8 mouse cellular contexts compared by ENCODE assay signal in genomic region chr13:80883190-80883589, GRCm38 (mm10). TPM values are rescaled to one million over a fixed set of nuclear protein-coding genes. Genes with fewer than 3 reads are reported as not detected.
DNase-seq lines count a peak whose midpoint lies in the region; ATAC-seq and TF ChIP-seq lines count a peak whose summit lies in the region.

TSS of gene Arrdc3 (plus strand) at chr13:80883384.

- peak; percentile 99 for TF ChIP-seq POLR2A in CH12.LX (IDR thresholded peaks at IDR 0.05; ENCODE audit: low read depth, low read length)
- peak; percentile 95 for TF ChIP-seq POLR2A in testis, adult 2 months (IDR thresholded peaks at IDR 0.05; ENCODE audit: control insufficient read depth, low read depth, low read length)

- peak within 1 kb of the TSS; percentile 90 for H3K4me2 ChIP-seq in CH12.LX (ENCODE audit: insufficient read depth, low read depth, poor library complexity, severe bottlenecking)
- peak within 1 kb of the TSS; percentile 61 for H3K4me2 ChIP-seq in forebrain, embryonic 12.5 days
- H3K4me2 ChIP-seq in heart, postnatal 0 days (ENCODE audit: low read depth, low read length): peak within 1 kb of the TSS; percentile 82
- peak within 1 kb of the TSS; percentile 75 for H3K4me2 ChIP-seq in liver, embryonic 16.5 days (ENCODE audit: low read depth, low read length)
- H3K4me2 ChIP-seq in neural tube, embryonic 13.5 days: peak within 1 kb of the TSS; percentile 62

- ATAC-seq in forebrain, embryonic 12.5 days (ENCODE audit: low FRiP score): peak; percentile 59
- peak; percentile 59 for ATAC-seq in heart, postnatal 0 days (ENCODE audit: insufficient read depth, low read depth)
- peak; percentile 57 for ATAC-seq in liver, embryonic 16.5 days (ENCODE audit: low read depth)
- ATAC-seq in neural tube, embryonic 13.5 days (ENCODE audit: low read depth): peak; percentile 44

- peaks cover 2% of the 10 kb centered on the region; the same call in 1 of the 2 replicates for H3K79me2 ChIP-seq in CH12.LX (replicated peaks; ENCODE audit: control insufficient read depth, extremely low read depth, insufficient read depth, poor library complexity, severe bottlenecking)

- peak within 1 kb of the TSS; percentile 68 for H3K27ac ChIP-seq in CH12.LX (ENCODE audit: insufficient read depth, low read depth)
- peak within 1 kb of the TSS; percentile 100 for H3K27ac ChIP-seq in forebrain, embryonic 12.5 days
- H3K27ac ChIP-seq in heart, postnatal 0 days (ENCODE audit: low read depth): peak within 1 kb of the TSS; percentile 100
- H3K27ac ChIP-seq in liver, embryonic 16.5 days (ENCODE audit: low read length): peak within 1 kb of the TSS; percentile 100
- H3K27ac ChIP-seq in neural tube, embryonic 13.5 days (replicated peaks): peak within 1 kb of the TSS; percentile 100
- peak within 1 kb of the TSS; percentile 75 for H3K27ac ChIP-seq in testis, adult 2 months (ENCODE audit: control insufficient read depth, insufficient read depth, low read depth, low read length)

- peak within 1 kb of the TSS; percentile 72 to 80 (median 79) for H3K4me3 ChIP-seq in CH12.LX (replicated peaks in 1 of 3; ENCODE audit: low read depth in 2 of 3, low read length in 2 of 3, poor library complexity in 1 of 3)
- H3K4me3 ChIP-seq in forebrain, embryonic 12.5 days (replicated peaks): peak within 1 kb of the TSS; percentile 87
- peak within 1 kb of the TSS; percentile 84 for H3K4me3 ChIP-seq in heart, postnatal 0 days (ENCODE audit: low read depth, low read length)
- H3K4me3 ChIP-seq in liver, embryonic 16.5 days (ENCODE audit: low read depth, low read length): peak within 1 kb of the TSS; percentile 95
- peak within 1 kb of the TSS; percentile 77 for H3K4me3 ChIP-seq in neural tube, embryonic 13.5 days
- peak within 1 kb of the TSS; percentile 83 for H3K4me3 ChIP-seq in testis, adult 2 months (ENCODE audit: control insufficient read depth, low read depth, low read length)

- H3K27me3 ChIP-seq in CH12.LX (replicated peaks): no peaks in the 10 kb centered on the region
- no peaks in the 10 kb centered on the region for H3K27me3 ChIP-seq in forebrain, embryonic 12.5 days
- H3K27me3 ChIP-seq in heart, postnatal 0 days (ENCODE audit: control insufficient read depth, insufficient read depth, low read length): no peaks in the 10 kb centered on the region
- H3K27me3 ChIP-seq in liver, embryonic 16.5 days (ENCODE audit: control insufficient read depth, insufficient read depth, low read depth, low read length): no peaks in the 10 kb centered on the region
- H3K27me3 ChIP-seq in neural tube, embryonic 13.5 days: no peaks in the 10 kb centered on the region
- no peaks in the 10 kb centered on the region for H3K27me3 ChIP-seq in testis, adult 2 months (ENCODE audit: control insufficient read depth, insufficient read depth, low read length)

- H3K9me3 ChIP-seq in CH12.LX (replicated peaks; ENCODE audit: low read length): no peaks in the 10 kb centered on the region
- H3K9me3 ChIP-seq in forebrain, embryonic 12.5 days: no peaks in the 10 kb centered on the region
- H3K9me3 ChIP-seq in heart, postnatal 0 days (replicated peaks; ENCODE audit: control insufficient read depth, low read length): no peaks in the 10 kb centered on the region
- no peaks in the 10 kb centered on the region for H3K9me3 ChIP-seq in liver, embryonic 16.5 days (replicated peaks; ENCODE audit: control insufficient read depth, low read length)
- no peaks in the 10 kb centered on the region for H3K9me3 ChIP-seq in neural tube, embryonic 13.5 days

- peak within 1 kb of the TSS; percentile 90 for H3K9ac ChIP-seq in CH12.LX (ENCODE audit: insufficient read depth, low read depth)
- peak within 1 kb of the TSS; percentile 99 for H3K9ac ChIP-seq in forebrain, embryonic 12.5 days
- H3K9ac ChIP-seq in heart, postnatal 0 days (replicated peaks; ENCODE audit: low read depth, low read length): peak within 1 kb of the TSS; percentile 99
- peak within 1 kb of the TSS; percentile 100 for H3K9ac ChIP-seq in liver, embryonic 16.5 days (ENCODE audit: low read depth, low read length)
- H3K9ac ChIP-seq in neural tube, embryonic 13.5 days: peak within 1 kb of the TSS; percentile 100

- peaks cover 0 to 10% of the 10 kb centered on the region in 2 experiments; a peak in 1 of 4 replicates for H3K4me1 ChIP-seq in CH12.LX (ENCODE audit: control insufficient read depth in 1 of 2, insufficient read depth in 2 of 2)
- H3K4me1 ChIP-seq in forebrain, embryonic 12.5 days: peaks cover 8% of the 10 kb centered on the region
- H3K4me1 ChIP-seq in heart, postnatal 0 days (ENCODE audit: control insufficient read depth, insufficient read depth): 0 out of 2 replicates have a peak, but pooled peaks cover 12% of the 10 kb centered on the region
- H3K4me1 ChIP-seq in liver, embryonic 16.5 days (ENCODE audit: control insufficient read depth, low read depth, low read length): peaks cover 5% of the 10 kb centered on the region
- peaks cover 9% of the 10 kb centered on the region for H3K4me1 ChIP-seq in neural tube, embryonic 13.5 days (replicated peaks)
- H3K4me1 ChIP-seq in testis, adult 2 months (ENCODE audit: control insufficient read depth, insufficient read depth, low read length): peaks cover 6% of the 10 kb centered on the region

- TF ChIP-seq CTCF in CH12.LX (conservative IDR thresholded peaks at IDR 0.05 in 1 of 2, IDR thresholded peaks at IDR 0.05 in 1 of 2; ENCODE audit: low read depth in 2 of 2, low read length in 2 of 2): no peak
- TF ChIP-seq CTCF in heart, postnatal 0 days (IDR thresholded peaks at IDR 0.05; ENCODE audit: low read depth): no peak
- TF ChIP-seq CTCF in testis, adult 2 months (IDR thresholded peaks at IDR 0.05; ENCODE audit: control insufficient read depth, insufficient read depth, insufficient replicate concordance, low read depth, low read length): no peak

- DNase-seq in CH12.LX (ENCODE audit: extremely low read depth): peak; percentile 92
- DNase-seq in c-Kit-positive CD71-positive TER-119-negative erythroid progenitor cells, embryonic 14.5 days (ENCODE audit: low read depth): peak; percentile 90
- peak; percentile 95 for DNase-seq in heart, postnatal 0 days (ENCODE audit: low spot score)
- peak; percentile 97 to 99 for DNase-seq in kidney, postnatal 4 days

- in situ Hi-C loops in CH12.LX (cut with MboI; ENCODE audit: low pct_ligation_motif_present, low pct_unique_long_range_greater_than_20kb, low sequenced_read_pairs): loop anchor here (25.0 kb wide), 1 partner anchor 279 kb away; no protein-coding TSS in a partner anchor

- peaks cover 0 to 5% of the 10 kb centered on the region in 2 experiments for H3K36me3 ChIP-seq in CH12.LX (replicated peaks in 1 of 2; ENCODE audit: control insufficient read depth in 1 of 2, insufficient read depth in 1 of 2, low read length in 1 of 2)
- peaks cover 7% of the 10 kb centered on the region for H3K36me3 ChIP-seq in forebrain, embryonic 12.5 days (replicated peaks)
- peaks cover 6% of the 10 kb centered on the region for H3K36me3 ChIP-seq in heart, postnatal 0 days (replicated peaks; ENCODE audit: control insufficient read depth, insufficient read depth, low read length)
- H3K36me3 ChIP-seq in liver, embryonic 16.5 days (ENCODE audit: control insufficient read depth, insufficient read depth): peaks cover 7% of the 10 kb centered on the region
- peaks cover 6% of the 10 kb centered on the region for H3K36me3 ChIP-seq in neural tube, embryonic 13.5 days
- H3K36me3 ChIP-seq in testis, adult 2 months (ENCODE audit: control insufficient read depth, insufficient read depth, low read length): no peaks in the 10 kb centered on the region

- dilution Hi-C loops in CH12.LX (cut with MboI; ENCODE audit: extremely low pct_ligation_motif_present, extremely low pct_unique_long_range_greater_than_20kb, low sequenced_read_pairs): no loop called here

- TF ChIP-seq RAD21 in CH12.LX (IDR thresholded peaks at IDR 0.05; ENCODE audit: low read depth, low read length): no peak

- TF ChIP-seq EP300 in CH12.LX (IDR thresholded peaks at IDR 0.05; ENCODE audit: low read length): no peak
- peak; percentile 65 for TF ChIP-seq EP300 in heart, postnatal 0 days (IDR thresholded peaks at IDR 0.05; ENCODE audit: low read depth)

- WGBS in forebrain, embryonic 12.5 days: 1% methylated on average over 31 of the region's 31 CpGs
- WGBS in heart, postnatal 0 days: under 1% methylated on average over 27 of the region's 31 CpGs
- 0% methylated on average over 27 of the region's 31 CpGs for WGBS in liver, embryonic 16.5 days (ENCODE audit: insufficient replicate concordance)
- under 1% methylated on average over 29 of the region's 31 CpGs for WGBS in neural tube, embryonic 13.5 days

TF ChIP-seq in CH12.LX, 34 proteins besides CTCF, POLR2A, EP300 and RAD21 (continues in another document):
- no peak for TF ChIP-seq JUN (IDR thresholded peaks at IDR 0.05; ENCODE audit: insufficient read depth, low read depth, low read length)
- TF ChIP-seq MEF2A (IDR thresholded peaks at IDR 0.05; ENCODE audit: borderline replicate concordance, low read depth, low read length): peak; percentile 10; the same call in 1 of the 2 replicates
- TF ChIP-seq MAFK (IDR thresholded peaks at IDR 0.05; ENCODE audit: insufficient replicate concordance, low read length): no peak
- TF ChIP-seq SMC3 (IDR thresholded peaks at IDR 0.05; ENCODE audit: low read depth, low read length): no peak
- no peak for TF ChIP-seq GABPA (IDR thresholded peaks at IDR 0.05; ENCODE audit: insufficient replicate concordance, low read depth, low read length)
- peak; percentile 93 for TF ChIP-seq TBP (conservative IDR thresholded peaks at IDR 0.05; ENCODE audit: low read depth, low read length)
- no peak; the same call in 1 of the 2 replicates for TF ChIP-seq ZNF384 (IDR thresholded peaks at IDR 0.05; ENCODE audit: low read depth, low read length)
- TF ChIP-seq TCF12 (IDR thresholded peaks at IDR 0.05; ENCODE audit: low read depth, low read length): peak; percentile 91
- TF ChIP-seq NELFE (IDR thresholded peaks at IDR 0.05; ENCODE audit: low read depth, low read length): peak; percentile 95
- TF ChIP-seq SIN3A (IDR thresholded peaks at IDR 0.05; ENCODE audit: low read length): peak; percentile 80; the same call in 1 of the 2 replicates
- TF ChIP-seq CHD1 (IDR thresholded peaks at IDR 0.05; ENCODE audit: low read depth, low read length): 0 out of 2 replicates have a peak, but pooled peaks have one; percentile 30
- TF ChIP-seq MAX (IDR thresholded peaks at IDR 0.05; ENCODE audit: low read length): no peak; the same call in 1 of the 2 replicates

RNA-seq across cellular contexts. Expression of gene Arrdc3, which starts in this region (rescaled TPM):
- 3.7 and 3.8 TPM in 2 replicates for total RNA-seq in CH12.LX (2012; rRNA removed)
- 11.7 and 15.7 TPM in 2 replicates for total RNA-seq in CH12.LX (2014; rRNA removed)
- 3.3 and 5.6 TPM in 2 replicates for polyA plus RNA-seq in CH12.LX (2012; ENCODE audit: insufficient read length, low read depth)
- polyA plus RNA-seq in forebrain, embryonic 12.5 days (2016; fragmentation: Nextera tagmentation; extraction: Ambion mirVana): 62.1 and 76.5 TPM in 2 replicates
- 87.3 and 90.3 TPM in 2 replicates for total RNA-seq in heart, postnatal 0 days (2014; rRNA removed; ENCODE audit: low replicate concordance)
- polyA plus RNA-seq in heart, postnatal 0 days (2015; fragmentation: Nextera tagmentation; extraction: Ambion mirVana): 36.9 and 37.0 TPM in 2 replicates
- polyA plus RNA-seq in liver, embryonic 16.5 days (2015; fragmentation: Nextera tagmentation; extraction: Ambion mirVana): 17.4 and 19.2 TPM in 2 replicates
- polyA plus RNA-seq in neural tube, embryonic 13.5 days (2015; fragmentation: Nextera tagmentation; extraction: Ambion mirVana): 43.7 and 50.7 TPM in 2 replicates
- 69.6 and 76.3 TPM in 2 replicates for polyA plus RNA-seq in testis, adult 2 months (2012; rRNA removed)

Comparison
In these comparisons a context has a peak if more than half of its experiments do, and no peak if none do; other contexts are left out.
1. Peak in every context shown above with its lines: DNase-seq, ATAC-seq, H3K4me3 ChIP-seq and H3K27ac ChIP-seq.